ENCODE assay signal across 10 mouse cellular contexts in genomic region chr2:180276851-180277259, GRCm38 (mm10). TPM values are rescaled to one million over a fixed set of nuclear protein-coding genes. Genes with fewer than 3 reads are reported as not detected.
DNase-seq lines count a peak whose midpoint lies in the region; ATAC-seq lines count a peak whose summit lies in the region.
"Had no signal": no experiment of that assay in that cellular context is flagged by ENCODE, and none has a peak within 500 bp of the region (broad histone marks: within the 10 kb centered on the region; RNA-seq: fewer than 3 reads in every experiment).

No protein-coding gene starts in this region.

- peak overlapping the region; percentile 23 for H3K4me2 ChIP-seq in intestine, embryonic 15.5 days (replicated peaks)

- peaks cover 37% of the 10 kb centered on the region for H3K4me1 ChIP-seq in intestine, embryonic 15.5 days (replicated peaks)

- WGBS in intestine, embryonic 15.5 days, result 46% methylated on average over 8 of the region's 8 CpGs

- no peak overlapping the region for H3K9ac ChIP-seq in intestine, embryonic 15.5 days

- peak overlapping the region; percentile 86 for H3K27ac ChIP-seq in intestine, embryonic 15.5 days

- H3K27me3 ChIP-seq in intestine, embryonic 15.5 days (replicated peaks), result no peaks in the 10 kb centered on the region

- intact Hi-C loops in left cerebral cortex, postnatal 10 days (cut with DNase I), result loop anchor here (2.0 to 10.0 kb wide), 3 partner anchors 155 to 498 kb away; partner anchors contain the start of gene Bhlhe23

- ATAC-seq in intestine, embryonic 15.5 days, result peak; percentile 57
- ATAC-seq: forebrain, embryonic 16.5 days had no signal

- H3K4me3 ChIP-seq in intestine, embryonic 15.5 days (replicated peaks), result no peak overlapping the region

- H3K9me3 ChIP-seq in intestine, embryonic 15.5 days, result no peaks in the 10 kb centered on the region

- H3K36me3 ChIP-seq in intestine, embryonic 15.5 days, result no peaks in the 10 kb centered on the region

- peak; percentile 10 for DNase-seq in cerebellum, adult 9-11 months
- no peak for DNase-seq in cerebellum, postnatal 36 days
- DNase-seq in B cell, adult 2 months, result peak; percentile 64 to 70
- peak; percentile 70 for DNase-seq in lung, postnatal 36 days
- DNase-seq in kidney, adult 8-10 months, result no peak
- no peak for DNase-seq in left cerebral cortex, postnatal 10 days (ENCODE audit: extremely low spot score in 1 of 2, low spot score in 2 of 2)
- DNase-seq in kidney, adult 18-20 months, result no peak

RNA-seq across cellular contexts. Expression of gene Cables2, which starts 3.6 kb away (rescaled TPM):
- 11.4 and 12.7 TPM in 2 replicates for polyA plus RNA-seq in intestine, embryonic 15.5 days (2015; fragmentation: Nextera tagmentation; extraction: Ambion mirVana)
- 10 to 100 TPM; 37.6 TPM for total RNA-seq in left cerebral cortex, postnatal 10 days (2021)

RNA-seq across cellular contexts. Expression of gene Rbbp8nl, which starts 12.8 kb away (rescaled TPM):
- polyA plus RNA-seq in intestine, embryonic 15.5 days (2015; fragmentation: Nextera tagmentation; extraction: Ambion mirVana), result 2.8 and 3.8 TPM in 2 replicates
- not detected for total RNA-seq in left cerebral cortex, postnatal 10 days (2021)
- polyA plus RNA-seq: C2C12; forebrain, embryonic 16.5 days had no signal

RNA-seq across cellular contexts. Expression of gene Rps21, which starts 19.7 kb away (rescaled TPM):
- polyA plus RNA-seq in intestine, embryonic 15.5 days (2015; fragmentation: Nextera tagmentation; extraction: Ambion mirVana), result 577 and 672 TPM in 2 replicates
- total RNA-seq in left cerebral cortex, postnatal 10 days (2021), result 100 to 1,000 TPM; 551 to 611 TPM

RNA-seq across cellular contexts. Expression of gene Lama5, which starts 51.2 kb away (rescaled TPM):
- 30.9 and 37.8 TPM in 2 replicates for polyA plus RNA-seq in intestine, embryonic 15.5 days (2015; fragmentation: Nextera tagmentation; extraction: Ambion mirVana)
- 1 to 10 TPM; 7.1 to 9.4 TPM for total RNA-seq in left cerebral cortex, postnatal 10 days (2021)

RNA-seq across cellular contexts. Expression of gene Gata5, which starts 57.6 kb away (rescaled TPM):
- 8.6 and 8.8 TPM in 2 replicates for polyA plus RNA-seq in intestine, embryonic 15.5 days (2015; fragmentation: Nextera tagmentation; extraction: Ambion mirVana)
- total RNA-seq in left cerebral cortex, postnatal 10 days (2021), result not detected
- polyA plus RNA-seq: C2C12; forebrain, embryonic 16.5 days had no signal

Comparison
In these comparisons a context has a peak if more than half of its experiments do, and no peak if none do; other contexts are left out.
1. DNase-seq: peak in cerebellum, adult 9-11 months (single experiment), B cell, adult 2 months (2 of 2) and lung, postnatal 36 days (single experiment); none in cerebellum, postnatal 36 days (0 of 2), kidney, adult 8-10 months (0 of 2), left cerebral cortex, postnatal 10 days (0 of 2) and kidney, adult 18-20 months (single experiment).